Mouse (Mus musculus) liver, embryonic 12.5 days (tissue): ENCODE measurements around the gene 4930564D02Rik. TPM values are rescaled to one million over a fixed set of nuclear protein-coding genes. Genes with fewer than 3 reads are reported as not detected.

Experiments
- ATAC-seq: fragments of 200-750 bp; cut with Nextera tagmentation; 2 replicates; pipeline ENCODE4 v1.8.0; 2017; ENCODE audit warnings: moderate number of reproducible peaks, mild to moderate bottlenecking, moderate library complexity
- H3K27ac ChIP-seq: fragments of 300-500 bp; sonication (generic); 2 replicates; pipeline ENCODE4 v1.5.1; 2016; ENCODE audit warnings: mild to moderate bottlenecking
- H3K27me3 ChIP-seq: fragments of 300-500 bp; sonication (generic); replicated peaks from 2 replicates; pipeline ENCODE4 v1.6.1; 2016; ENCODE audit warnings: mild to moderate bottlenecking, moderate library complexity
- H3K36me3 ChIP-seq: fragments of 300-500 bp; sonication (generic); 2 replicates; pipeline ENCODE4 v1.6.1; 2016; ENCODE audit warnings: mild to moderate bottlenecking, moderate library complexity
- H3K4me1 ChIP-seq: fragments of 300-500 bp; sonication (generic); 2 replicates; pipeline ENCODE4 v1.6.1; 2016
- H3K4me2 ChIP-seq: fragments of 300-500 bp; sonication (generic); 2 replicates; pipeline ENCODE4 v1.6.1; 2016; ENCODE audit warnings: mild to moderate bottlenecking, moderate library complexity
- H3K4me3 ChIP-seq: fragments of 300-500 bp; sonication (generic); 2 replicates; pipeline ENCODE4 v1.5.1; 2016; ENCODE audit warnings: mild to moderate bottlenecking, moderate library complexity
- H3K9ac ChIP-seq: fragments of 300-500 bp; sonication (generic); 2 replicates; pipeline ENCODE4 v1.6.1; 2016; ENCODE audit warnings: mild to moderate bottlenecking, moderate library complexity
- H3K9me3 ChIP-seq: fragments of 300-500 bp; sonication (generic); replicated peaks from 2 replicates; pipeline ENCODE4 v1.6.1; 2016; ENCODE audit warnings: mild to moderate bottlenecking, moderate library complexity
- WGBS: fragments of 180-500 bp; shearing (Covaris S2); methylation state at CpG from one replicate; pipeline ENCODE4 v1.1.7; 2016; ENCODE audit not compliant: insufficient replicate concordance; 5-methylcytosine and 5-hydroxymethylcytosine counted together
- polyA plus RNA-seq: library from polyadenylated mRNA; unstranded; fragments of >200 nt; fragmentation: Nextera tagmentation; extraction: Ambion mirVana; gene quantifications from 2 replicates; pipeline ENCODE4 v1.2.1, GENCODE M21; 2016

4930564D02Rik gene
- polyA plus RNA-seq, 1 experiment from 2014 or later, result not detected

DNA sequence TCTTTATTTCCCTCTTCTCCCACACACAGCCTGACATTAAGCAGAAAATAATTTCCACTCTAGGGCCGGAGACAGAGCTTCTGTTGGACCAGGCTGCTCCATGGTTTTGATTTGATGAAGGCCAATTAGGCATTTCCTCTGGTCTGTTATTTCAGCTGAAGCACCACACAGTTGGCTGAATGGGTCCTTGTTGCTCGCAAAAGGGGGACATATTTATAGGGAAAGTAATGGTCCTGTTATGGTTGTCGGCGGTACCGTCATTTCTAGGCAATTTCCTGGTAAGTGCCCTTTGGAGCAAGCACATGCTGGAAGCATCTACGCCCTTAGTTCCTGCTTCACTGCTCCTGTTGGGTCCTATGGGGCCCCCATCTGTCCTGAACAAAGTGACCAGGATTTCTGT lies 5.7 kb upstream of the 4930564D02Rik start:
- WGBS, result 54% methylated on average over 6 of the region's 6 CpGs
- Histone ChIP-seq H3K4me2 (no peak overlapping the region), H3K9ac (no peak overlapping the region), H3K9me3 (no peaks in the 10 kb centered on the region), H3K27ac (no peak overlapping the region), H3K27me3 (peaks cover 22% of the 10 kb centered on the region), H3K4me1 (0 out of 2 replicates have a peak, but pooled peaks cover 3% of the 10 kb centered on the region), H3K36me3 (no peaks in the 10 kb centered on the region), H3K4me3 (no peak overlapping the region)
- no peak for ATAC-seq

DNA sequence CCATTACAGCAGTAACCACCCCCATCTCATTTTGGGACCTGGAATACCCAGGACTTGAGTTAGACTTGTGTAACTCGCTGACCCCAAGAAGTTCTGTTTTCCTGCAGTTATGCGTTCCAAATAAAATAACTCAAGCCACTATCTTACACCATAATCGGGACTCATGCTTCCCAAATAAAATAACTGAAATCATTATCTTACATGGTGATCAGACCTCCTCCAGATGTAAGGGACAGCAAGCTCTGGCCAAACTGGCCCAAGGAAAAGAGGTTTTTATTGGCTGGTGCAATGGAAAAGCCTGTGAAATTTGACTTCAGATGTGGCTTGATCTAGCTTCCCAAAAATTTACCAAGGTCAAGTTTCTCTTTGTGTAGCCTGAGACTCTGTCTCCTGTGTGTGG lies 5.1 kb upstream of the 4930564D02Rik start:
- Histone ChIP-seq H3K9me3 (no peaks in the 10 kb centered on the region), H3K9ac (no peak overlapping the region), H3K36me3 (no peaks in the 10 kb centered on the region), H3K4me3 (no peak overlapping the region), H3K4me2 (no peak overlapping the region), H3K27ac (no peak overlapping the region), H3K4me1 (0 out of 2 replicates have a peak, but pooled peaks cover 3% of the 10 kb centered on the region), H3K27me3 (peaks cover 21% of the 10 kb centered on the region; the same call in 1 of the 2 replicates)
- no peak for ATAC-seq
- WGBS, result 64% methylated on average over 3 of the region's 3 CpGs

DNA sequence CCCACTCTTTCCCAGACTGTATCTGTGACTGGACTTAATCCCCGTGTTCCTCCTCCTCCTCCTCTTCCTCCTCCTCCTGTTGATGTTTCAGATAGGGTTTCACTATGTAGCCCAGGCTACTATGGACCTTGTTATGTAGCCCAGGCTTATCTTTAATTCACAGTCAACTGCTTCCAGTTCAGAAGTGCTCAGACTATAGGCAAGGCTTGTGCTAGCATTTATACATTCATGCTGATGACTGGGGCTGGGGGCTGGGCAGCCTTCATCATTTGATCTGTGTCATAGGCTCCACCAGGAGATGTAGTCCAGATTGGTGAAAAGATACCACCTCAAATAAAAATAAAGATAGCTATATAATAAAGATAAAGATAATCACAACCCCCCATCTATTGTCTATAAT lies 4.7 kb upstream of the 4930564D02Rik start:
- no peaks in the 10 kb centered on the region for H3K9me3 ChIP-seq
- 32% methylated on average over 1 of the region's 1 CpGs for WGBS
- H3K4me3 ChIP-seq, result no peak overlapping the region
- no peak for ATAC-seq
- 0 out of 2 replicates have a peak, but pooled peaks cover 3% of the 10 kb centered on the region for H3K4me1 ChIP-seq
- no peak overlapping the region for H3K9ac ChIP-seq
- no peak overlapping the region for H3K27ac ChIP-seq
- no peaks in the 10 kb centered on the region for H3K36me3 ChIP-seq
- peaks cover 21% of the 10 kb centered on the region; the same call in 1 of the 2 replicates for H3K27me3 ChIP-seq
- no peak overlapping the region for H3K4me2 ChIP-seq

DNA sequence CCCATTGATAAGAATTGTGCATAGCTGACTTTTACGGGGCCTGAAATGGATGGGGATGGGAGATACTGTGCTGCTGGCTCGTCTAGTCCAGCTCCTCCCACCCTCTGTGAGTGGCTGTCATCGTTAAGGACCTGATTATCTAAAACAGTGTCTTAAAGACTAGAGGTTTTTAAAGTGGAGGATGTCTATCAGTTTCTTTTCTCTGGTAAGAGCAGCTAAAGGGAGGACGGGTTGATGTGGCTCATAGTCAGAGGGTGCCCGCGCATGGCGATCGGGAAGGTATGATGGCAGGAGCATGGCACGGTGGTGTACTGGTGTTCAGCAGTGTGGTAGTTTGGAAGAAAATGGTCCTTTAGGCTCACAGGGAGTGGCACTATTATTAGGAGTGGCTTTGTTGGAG lies 4.0 kb upstream of the 4930564D02Rik start:
- Histone ChIP-seq H3K4me3 (no peak overlapping the region), H3K4me1 (0 out of 2 replicates have a peak, but pooled peaks cover 3% of the 10 kb centered on the region), H3K36me3 (no peaks in the 10 kb centered on the region), H3K4me2 (no peak overlapping the region), H3K27ac (no peak overlapping the region), H3K9ac (no peak overlapping the region), H3K27me3 (peaks cover 21% of the 10 kb centered on the region; the same call in 1 of the 2 replicates), H3K9me3 (no peaks in the 10 kb centered on the region)
- no peak for ATAC-seq
- 69% methylated on average over 9 of the region's 9 CpGs for WGBS

DNA sequence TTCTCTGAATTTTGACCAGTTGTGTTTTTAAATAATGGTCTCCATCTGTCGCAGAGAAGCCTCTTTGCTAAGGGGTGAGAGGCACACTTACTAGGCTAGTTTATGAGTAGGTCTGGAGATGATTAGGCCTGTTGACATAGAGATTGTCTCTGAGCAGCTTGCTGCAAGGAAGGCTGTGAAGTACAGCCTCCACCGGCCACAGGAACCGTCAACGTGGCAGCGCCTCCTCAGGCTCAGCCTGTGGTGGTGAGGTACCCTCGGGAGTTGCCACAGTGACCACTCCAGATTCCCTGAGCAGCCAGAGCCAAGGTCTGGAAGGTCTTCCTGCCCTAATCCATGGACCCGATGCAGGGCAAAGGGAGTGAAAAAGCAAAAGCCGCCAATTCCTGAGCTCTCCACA lies 3.9 kb downstream of the 4930564D02Rik start:
- Histone ChIP-seq H3K9me3 (no peaks in the 10 kb centered on the region), H3K9ac (no peak overlapping the region), H3K4me1 (no peaks in the 10 kb centered on the region), H3K4me2 (no peak overlapping the region), H3K36me3 (no peaks in the 10 kb centered on the region), H3K27ac (no peak overlapping the region), H3K4me3 (no peak overlapping the region), H3K27me3 (no peaks in the 10 kb centered on the region)
- 68% methylated on average over 8 of the region's 8 CpGs for whole genome bisulfite sequencing
- no peak for ATAC-seq

DNA sequence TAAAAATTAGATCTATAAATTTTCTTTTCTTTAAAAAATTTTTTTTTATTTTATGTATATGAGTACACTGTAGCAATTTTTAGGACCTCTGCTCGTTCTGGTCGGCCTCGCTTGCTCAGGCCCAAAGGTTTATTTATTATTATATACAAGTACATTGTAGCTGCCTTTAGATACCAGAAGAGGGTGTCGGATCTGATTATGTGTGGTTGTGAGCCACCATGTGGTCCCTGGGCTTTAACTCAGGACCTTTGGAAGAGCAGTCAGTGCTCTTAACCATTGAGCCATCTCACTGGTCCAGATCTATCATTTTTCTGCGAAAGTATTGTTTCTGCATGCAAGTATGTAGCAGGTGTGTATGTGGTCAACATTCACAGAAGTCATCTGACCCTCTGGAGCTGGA lies 4.6 kb downstream of the 4930564D02Rik start:
- 77% methylated on average over 5 of the region's 5 CpGs for WGBS
- no peak overlapping the region for H3K27ac ChIP-seq
- H3K4me1 ChIP-seq, result no peaks in the 10 kb centered on the region
- no peaks in the 10 kb centered on the region for H3K36me3 ChIP-seq
- H3K9ac ChIP-seq, result no peak overlapping the region
- H3K4me2 ChIP-seq, result no peak overlapping the region
- no peaks in the 10 kb centered on the region for H3K9me3 ChIP-seq
- H3K4me3 ChIP-seq, result no peak overlapping the region
- no peaks in the 10 kb centered on the region for H3K27me3 ChIP-seq
- ATAC-seq, result no peak

DNA sequence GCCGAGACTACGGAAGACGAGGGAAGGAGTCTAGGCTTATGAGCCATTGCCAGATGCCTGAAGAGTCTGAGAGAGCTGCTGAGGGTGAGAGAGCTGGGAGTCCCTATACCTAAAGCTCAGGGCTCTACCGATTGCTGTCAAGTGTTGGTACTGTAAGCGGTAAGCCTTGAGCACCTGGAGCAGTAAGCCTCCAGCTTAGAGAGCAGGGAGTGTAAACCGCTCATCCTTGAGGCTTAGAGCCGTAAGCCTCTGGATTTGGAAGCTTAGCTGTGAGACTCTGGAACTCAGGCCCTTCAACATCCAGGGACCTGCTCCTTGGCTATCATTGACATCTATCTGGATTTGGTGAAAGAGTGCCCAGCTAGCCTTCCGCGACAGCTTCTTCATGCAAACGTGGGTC lies 5.9 kb downstream of the 4930564D02Rik start:
- no peaks in the 10 kb centered on the region for H3K9me3 ChIP-seq
- 0 out of 2 replicates have a peak, but pooled peaks cover 3% of the 10 kb centered on the region for H3K27me3 ChIP-seq
- 75% methylated on average over 10 of the region's 10 CpGs for WGBS
- H3K27ac ChIP-seq, result no peak overlapping the region
- H3K4me2 ChIP-seq, result no peak overlapping the region
- H3K4me1 ChIP-seq, result no peaks in the 10 kb centered on the region
- H3K4me3 ChIP-seq, result no peak overlapping the region
- no peak for ATAC-seq
- no peak overlapping the region for H3K9ac ChIP-seq
- H3K36me3 ChIP-seq, result no peaks in the 10 kb centered on the region

DNA sequence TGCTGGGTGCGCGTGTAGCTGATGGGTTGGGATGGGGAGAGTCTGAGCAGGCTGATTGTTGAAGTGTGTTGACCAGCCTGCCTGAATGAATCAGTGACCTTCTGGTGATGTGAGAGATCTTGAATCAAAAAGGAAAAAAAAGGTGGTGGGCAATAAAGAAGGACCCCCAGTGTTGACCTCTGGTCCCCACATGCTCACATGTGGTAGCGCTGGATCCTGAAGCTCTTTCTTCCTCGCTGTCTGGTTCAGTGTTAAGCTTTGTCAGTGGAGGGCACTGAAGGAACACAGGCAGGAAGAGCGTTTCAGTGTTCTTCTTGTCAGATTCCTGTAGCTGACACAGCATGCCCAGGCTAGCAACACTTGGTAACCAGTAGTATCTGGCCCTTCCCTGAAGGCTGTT lies 9.2 kb downstream of the 4930564D02Rik start:
- Histone ChIP-seq H3K4me2 (no peak overlapping the region), H3K4me1 (no peaks in the 10 kb centered on the region), H3K36me3 (no peaks in the 10 kb centered on the region), H3K27ac (no peak overlapping the region), H3K9me3 (no peaks in the 10 kb centered on the region), H3K27me3 (0 out of 2 replicates have a peak, but pooled peaks cover 3% of the 10 kb centered on the region), H3K9ac (no peak overlapping the region), H3K4me3 (no peak overlapping the region)
- no peak for ATAC-seq
- 74% methylated on average over 5 of the region's 5 CpGs for WGBS

DNA sequence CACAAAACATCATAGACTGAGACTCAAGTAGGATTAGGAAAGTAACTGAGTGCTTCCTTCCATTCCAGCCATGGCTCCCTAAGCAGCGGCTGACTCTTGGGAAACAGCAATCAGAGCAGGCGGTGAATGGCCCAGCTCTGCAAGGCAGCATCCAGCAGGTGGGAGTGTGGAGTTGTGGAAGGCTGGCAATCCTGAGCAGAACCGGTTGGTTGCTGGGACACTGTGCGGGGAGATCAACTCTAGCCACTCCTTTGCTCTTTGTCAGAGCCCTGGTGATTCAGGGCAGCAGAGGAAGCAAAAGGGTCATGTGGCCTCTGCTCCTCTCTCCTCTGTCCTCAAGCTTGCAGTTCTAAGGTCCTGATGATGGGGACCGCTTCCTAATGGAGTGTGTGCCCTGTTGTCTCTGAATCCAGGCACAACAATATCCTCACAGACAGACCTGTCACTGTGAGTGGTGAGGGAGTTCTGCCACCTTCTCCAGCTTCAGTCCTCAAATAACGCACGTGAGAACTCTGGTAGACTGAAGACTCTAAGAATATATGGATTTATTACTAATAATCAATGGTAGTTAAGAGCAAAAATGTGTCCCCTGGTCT lies 11.7 kb downstream of the 4930564D02Rik start:
- H3K4me2 ChIP-seq, result no peak overlapping the region
- H3K9me3 ChIP-seq, result no peaks in the 10 kb centered on the region
- no peaks in the 10 kb centered on the region for H3K4me1 ChIP-seq
- H3K27ac ChIP-seq, result no peak overlapping the region
- H3K9ac ChIP-seq, result no peak overlapping the region
- 39% methylated on average over 7 of the region's 7 CpGs for WGBS
- 0 out of 2 replicates have a peak, but pooled peaks cover 3% of the 10 kb centered on the region for H3K27me3 ChIP-seq
- no peaks in the 10 kb centered on the region for H3K36me3 ChIP-seq
- H3K4me3 ChIP-seq, result no peak overlapping the region
- 0 out of 2 replicates have a peak, but pooled peaks have one; percentile 44 for ATAC-seq

DNA sequence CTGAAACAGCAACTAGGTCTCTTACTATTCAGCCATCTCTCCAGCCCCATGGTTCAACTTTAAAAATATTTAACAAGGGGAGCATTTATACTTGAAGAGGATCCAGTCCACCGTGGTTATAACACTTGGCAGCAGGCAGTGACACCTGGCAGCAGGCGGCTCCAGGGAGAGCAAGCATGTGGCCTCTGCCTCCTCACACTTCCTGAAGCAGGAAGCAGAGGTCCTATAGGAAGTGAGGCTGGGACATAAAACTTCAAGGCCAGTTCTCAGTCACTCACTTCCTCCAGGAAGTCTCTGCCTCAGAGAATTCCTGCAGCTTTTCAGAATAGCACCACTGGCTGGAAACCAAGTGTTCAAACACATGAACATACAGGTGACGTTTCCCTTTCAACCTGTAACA lies 20.7 kb downstream of the 4930564D02Rik start:
- WGBS, result 28% methylated on average over 3 of the region's 3 CpGs
- H3K36me3 ChIP-seq, result no peaks in the 10 kb centered on the region

DNA sequence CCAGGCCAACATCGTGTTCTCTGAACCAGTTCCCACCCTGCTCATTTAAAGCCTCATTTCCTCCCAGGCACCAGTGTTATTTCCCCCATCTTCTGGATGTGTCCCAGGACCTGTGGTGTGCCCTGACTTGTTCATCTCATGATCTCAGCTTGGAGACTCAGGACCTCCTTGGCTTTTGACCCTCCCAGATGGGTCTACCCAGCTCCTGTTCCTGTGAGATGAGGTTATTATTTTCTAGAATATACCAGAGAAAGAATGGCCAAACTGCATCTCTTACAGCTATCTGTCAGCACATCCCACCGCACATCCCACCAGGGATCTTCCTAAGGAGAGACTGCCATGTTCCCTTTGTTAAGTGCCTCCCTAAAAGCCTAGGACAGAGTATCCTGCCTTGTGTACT lies 22.0 kb downstream of the 4930564D02Rik start:
- Histone ChIP-seq H3K27ac (no peak overlapping the region), H3K4me1 (no peaks in the 10 kb centered on the region), H3K36me3 (no peaks in the 10 kb centered on the region), H3K4me2 (no peak overlapping the region), H3K9ac (no peak overlapping the region), H3K4me3 (no peak overlapping the region), H3K27me3 (no peaks in the 10 kb centered on the region), H3K9me3 (no peaks in the 10 kb centered on the region)
- 58% methylated on average over 2 of the region's 2 CpGs for WGBS
- no peak for ATAC-seq

More for the DNA sequence above, 20.7 kb downstream of the 4930564D02Rik start:
- no peaks in the 10 kb centered on the region for H3K9me3 ChIP-seq
- ATAC-seq, result no peak
- no peak overlapping the region for H3K4me3 ChIP-seq
- no peak overlapping the region for H3K27ac ChIP-seq
- H3K4me1 ChIP-seq, result no peaks in the 10 kb centered on the region
- H3K9ac ChIP-seq, result no peak overlapping the region
- no peaks in the 10 kb centered on the region for H3K27me3 ChIP-seq
- H3K4me2 ChIP-seq, result no peak overlapping the region

DNA sequence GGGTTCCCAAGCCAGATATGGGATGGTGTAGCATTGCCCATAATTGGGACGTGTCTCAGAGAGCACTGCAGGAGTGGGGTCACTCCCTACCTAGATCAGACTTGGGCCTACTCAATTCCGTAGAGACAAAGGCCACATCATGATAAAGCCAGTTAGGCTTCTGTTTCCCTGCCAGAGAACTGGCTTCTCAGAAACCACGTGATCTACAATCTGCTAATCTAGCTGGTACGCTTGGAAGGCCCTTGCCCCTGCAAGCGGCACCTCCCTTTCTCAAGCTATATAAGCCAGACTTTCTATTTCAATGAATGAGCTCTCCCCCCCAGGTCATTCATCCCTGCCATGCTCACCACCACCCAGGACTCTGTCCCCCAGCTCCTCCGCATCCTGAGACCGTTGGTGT lies 23.5 kb downstream of the 4930564D02Rik start:
- no peak overlapping the region for H3K27ac ChIP-seq
- no peak overlapping the region for H3K4me3 ChIP-seq
- no peak for ATAC-seq
- H3K27me3 ChIP-seq, result no peaks in the 10 kb centered on the region
- no peaks in the 10 kb centered on the region for H3K4me1 ChIP-seq
- no peak overlapping the region for H3K4me2 ChIP-seq
- H3K9me3 ChIP-seq, result no peaks in the 10 kb centered on the region
- H3K36me3 ChIP-seq, result no peaks in the 10 kb centered on the region
- 51% methylated on average over 7 of the region's 7 CpGs for WGBS
- H3K9ac ChIP-seq, result no peak overlapping the region

DNA sequence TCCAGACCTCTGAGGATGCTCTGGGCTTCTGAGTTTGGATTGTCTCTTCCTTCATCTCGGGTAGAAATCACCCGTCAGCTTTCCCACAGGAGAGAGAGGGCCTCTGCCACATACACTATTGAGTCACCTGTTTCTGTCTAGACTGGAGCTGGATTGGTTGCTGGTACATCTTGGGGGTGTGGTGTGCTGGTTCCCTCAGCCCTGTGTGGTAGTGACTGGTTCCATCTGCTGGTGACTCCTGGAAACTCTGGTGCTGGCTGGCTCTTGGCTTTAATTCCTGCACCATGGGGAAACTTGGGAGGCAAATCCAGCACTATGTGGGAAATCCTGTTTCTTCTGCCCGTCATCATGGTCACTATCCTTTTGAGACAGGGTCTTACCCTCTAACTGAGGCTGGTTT lies 24.3 kb downstream of the 4930564D02Rik start:
- no peak for ATAC-seq
- WGBS, result 19% methylated on average over 3 of the region's 3 CpGs
- Histone ChIP-seq H3K9me3 (no peaks in the 10 kb centered on the region), H3K4me3 (no peak overlapping the region), H3K4me2 (no peak overlapping the region), H3K9ac (no peak overlapping the region), H3K4me1 (no peaks in the 10 kb centered on the region), H3K27ac (no peak overlapping the region), H3K36me3 (no peaks in the 10 kb centered on the region), H3K27me3 (no peaks in the 10 kb centered on the region)
